Mouse (Mus musculus): ENCODE results near the gene Iqgap2.

GRCm38 (mm10) chr13:95902696-95903095 lies 11.0 kb upstream of the Iqgap2 start:
- no peak for TF ChIP-seq CTCF (IDR thresholded peaks at IDR 0.05; ENCODE audit: control insufficient read depth, insufficient read depth, insufficient read length)
- no peak for TF ChIP-seq CEBPB (IDR thresholded peaks at IDR 0.05; ENCODE audit: low read depth)

Measured in C2C12 (cell line).